Mouse (Mus musculus) embryo, embryonic 10.5 days (tissue): ENCODE data around the gene Krtap17-1.

Experiments
- DNase-seq: peaks from one replicate; pipeline ENCODE4 v3.0.0-alpha.2; 2015; ENCODE audit warnings: low spot score

Krtap17-1 gene

DNA sequence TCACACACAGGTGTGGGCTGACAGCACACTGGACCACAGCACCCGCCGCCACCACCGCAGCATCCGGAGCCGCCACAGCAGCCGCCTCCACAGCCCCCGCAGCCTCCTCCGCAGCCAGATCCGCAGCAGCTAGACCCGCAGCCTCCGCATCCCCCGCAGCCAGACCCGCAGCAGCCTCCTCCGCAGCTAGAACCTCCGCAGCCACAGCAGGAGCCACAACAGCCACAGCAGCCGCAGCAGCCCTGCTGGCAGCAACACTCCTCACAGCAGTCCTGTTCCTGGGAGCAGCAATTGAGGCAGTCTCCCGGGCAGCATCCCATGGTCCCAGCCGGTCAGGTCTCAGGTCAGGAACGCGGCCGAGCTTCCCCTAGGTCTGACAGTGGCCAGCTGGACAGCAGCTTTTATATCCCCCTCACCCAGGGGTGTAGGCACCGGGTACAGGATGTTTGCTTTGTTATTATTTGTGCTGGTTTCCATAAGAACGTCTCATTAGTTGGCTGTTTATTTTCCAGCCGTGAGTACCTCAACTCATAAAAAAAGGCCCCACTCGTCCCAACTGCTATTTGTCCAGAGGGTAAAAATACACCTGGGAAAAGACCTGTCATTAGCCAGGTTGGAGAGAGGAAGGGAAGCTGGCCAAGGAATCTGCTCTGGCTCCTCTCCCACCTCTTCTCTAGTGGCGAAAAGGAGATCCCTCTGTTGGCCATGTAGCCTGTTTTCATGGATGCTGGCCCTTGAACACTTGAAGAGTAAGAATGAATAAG, at the start of gene Krtap17-1:
TSS of gene Krtap17-1 (minus strand) at position 375 of the 764 bp plus-strand sequence.
- DNase-seq = no peak

DNA sequence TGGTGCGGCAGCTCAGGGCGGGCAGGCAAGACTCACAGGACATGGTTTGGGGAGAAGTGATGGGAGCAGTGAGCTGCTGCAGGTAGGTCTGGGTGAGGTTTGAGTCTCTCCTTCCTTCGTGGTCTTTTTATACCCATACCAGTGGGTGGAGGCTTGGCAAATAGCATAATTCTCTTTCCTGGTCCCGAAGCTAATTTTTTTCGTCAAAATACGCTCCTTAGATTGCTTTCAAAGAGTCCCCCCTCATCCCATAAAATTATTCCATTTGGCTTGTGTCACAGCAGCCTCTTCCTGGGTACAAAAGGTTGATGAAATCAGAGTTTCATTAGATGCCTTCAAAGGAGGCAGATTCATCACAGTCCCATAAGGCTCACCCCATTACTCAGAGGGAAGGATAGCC, 47.7 kb upstream of the Krtap17-1 start, which contains the start of gene Krt34:
TSS of gene Krt34 (minus strand) at position 101 of the 400 bp plus-strand sequence.
- DNase-seq = no peak

- DNase-seq = no peak
Measured at GRCm38 (mm10) chr11:100029768-100030167, 36.0 kb upstream of the Krtap17-1 start, which contains the start of gene Krt33b. Gene Krt33b (minus strand): TSS chr11:100029868.

- DNase-seq = no peak
Measured at GRCm38 (mm10) chr11:100021438-100021837, 27.6 kb upstream of the Krtap17-1 start.

- DNase-seq = no peak
Measured at GRCm38 (mm10) chr11:100019466-100019865, 25.7 kb upstream of the Krtap17-1 start.

DNA sequence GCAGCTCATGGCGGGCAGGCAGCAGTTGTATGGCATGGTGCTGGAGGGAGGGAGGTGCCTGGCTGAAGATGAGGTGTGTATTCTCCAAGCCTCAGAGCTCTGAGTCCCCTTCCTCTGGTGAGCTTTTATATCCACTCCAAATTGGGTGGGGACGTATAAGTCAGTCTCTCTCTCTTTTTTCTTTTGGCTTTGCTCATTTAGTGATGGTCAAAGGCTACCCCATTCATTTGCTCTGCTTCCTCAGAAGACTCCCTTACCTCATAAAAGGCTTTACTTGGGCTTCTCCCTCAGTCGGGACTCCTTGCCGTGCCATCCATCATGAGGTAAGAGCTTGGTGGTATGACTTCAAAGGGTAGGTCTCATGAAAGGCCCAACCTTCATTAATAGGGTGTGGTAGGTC, 22.3 kb upstream of the Krtap17-1 start, which contains the start of gene Krt33a:
TSS of gene Krt33a (minus strand) at position 101 of the 400 bp plus-strand sequence.
- DNase-seq = no peak

DNA sequence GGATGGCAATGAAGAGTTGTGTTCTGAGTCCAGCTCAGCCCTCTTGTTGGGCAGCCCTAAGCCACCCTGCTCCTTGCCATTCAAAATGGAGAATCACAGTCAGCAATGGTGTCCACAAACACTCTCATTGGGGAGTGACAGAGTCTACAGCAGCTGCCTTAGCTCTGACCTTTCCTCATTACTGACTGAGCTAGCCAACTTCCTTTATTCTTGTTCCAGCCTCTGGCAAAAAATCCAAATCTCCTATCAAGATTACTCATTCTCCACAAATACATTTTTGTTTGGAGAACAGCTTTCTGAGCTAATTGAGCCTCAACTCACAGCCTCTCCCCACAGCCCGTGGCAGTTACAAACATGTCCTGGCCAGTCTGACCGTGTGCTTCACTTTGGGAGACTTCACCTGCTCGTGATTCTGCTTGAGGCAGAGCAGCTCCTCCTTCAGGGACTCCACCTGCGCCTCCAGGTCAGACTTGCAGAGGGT, 19.9 kb upstream of the Krtap17-1 start:
- no peak for DNase-seq

- DNase-seq = no peak
Measured at GRCm38 (mm10) chr11:100010682-100011081, 16.9 kb upstream of the Krtap17-1 start.

DNA sequence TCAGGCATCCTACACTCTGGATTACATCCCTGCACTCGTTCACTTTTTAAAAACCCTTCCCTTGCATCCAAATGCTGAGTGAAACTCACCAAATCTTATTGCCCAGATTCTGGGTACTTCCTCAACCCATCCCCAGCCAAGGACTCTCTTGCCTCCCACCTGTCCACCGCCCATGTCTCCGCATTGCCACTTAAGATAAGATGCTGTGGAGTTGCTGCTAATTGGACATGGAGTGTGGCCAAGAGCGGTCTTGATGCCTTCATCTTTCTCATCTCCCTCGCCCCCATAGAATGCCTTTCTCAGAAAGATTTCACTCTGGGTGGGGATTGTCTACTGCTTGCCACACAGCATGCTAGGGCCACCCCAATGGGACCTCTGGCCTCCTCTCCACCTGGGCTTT, 14.5 kb upstream of the Krtap17-1 start:
- no peak for DNase-seq

- no peak for DNase-seq
Measured at GRCm38 (mm10) chr11:100006624-100007023, 12.8 kb upstream of the Krtap17-1 start.

GRCm38 (mm10) chr11:100005905-100006304, 12.1 kb upstream of the Krtap17-1 start:
- no peak for DNase-seq

GRCm38 (mm10) chr11:100004846-100005245, 11.1 kb upstream of the Krtap17-1 start:
- DNase-seq = peak; percentile 72

DNA sequence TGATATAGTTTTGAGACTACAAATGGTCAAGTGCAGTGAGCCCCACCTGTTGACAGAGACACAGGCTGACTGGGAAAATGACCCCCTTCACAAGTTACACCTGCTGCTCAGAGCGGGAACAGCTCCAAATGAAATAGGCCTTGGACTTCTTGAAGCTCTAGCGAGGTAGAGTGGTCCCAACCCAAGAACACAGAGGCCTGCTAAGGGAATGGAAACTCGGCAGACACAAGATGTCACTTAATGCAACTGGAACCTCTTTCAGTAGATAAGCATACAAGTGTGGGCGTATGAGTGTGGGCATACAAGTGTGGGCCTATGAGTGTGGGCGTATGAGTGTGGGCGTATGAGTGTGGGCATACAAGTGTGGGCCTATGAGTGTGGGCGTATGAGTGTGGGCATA, 5.3 kb upstream of the Krtap17-1 start:
- no peak for DNase-seq

DNA sequence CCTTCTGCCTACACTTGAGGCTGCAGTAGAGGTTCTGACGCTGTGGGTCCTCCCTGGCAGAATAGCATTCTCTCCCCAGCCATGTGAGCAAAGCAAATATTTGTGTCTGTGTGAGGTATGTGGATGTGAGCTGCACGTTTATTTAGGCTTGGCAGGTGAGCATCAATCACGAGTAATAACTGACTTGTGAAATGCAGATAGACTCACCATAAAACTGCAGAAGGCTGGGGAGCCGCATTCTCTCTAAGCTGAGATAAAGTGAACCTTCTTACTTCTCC, 529 bp upstream of the Krtap17-1 start:
- no peak for DNase-seq

- DNase-seq = no peak
Measured at GRCm38 (mm10) chr11:99990571-99990970, 3.2 kb downstream of the Krtap17-1 start.

DNA sequence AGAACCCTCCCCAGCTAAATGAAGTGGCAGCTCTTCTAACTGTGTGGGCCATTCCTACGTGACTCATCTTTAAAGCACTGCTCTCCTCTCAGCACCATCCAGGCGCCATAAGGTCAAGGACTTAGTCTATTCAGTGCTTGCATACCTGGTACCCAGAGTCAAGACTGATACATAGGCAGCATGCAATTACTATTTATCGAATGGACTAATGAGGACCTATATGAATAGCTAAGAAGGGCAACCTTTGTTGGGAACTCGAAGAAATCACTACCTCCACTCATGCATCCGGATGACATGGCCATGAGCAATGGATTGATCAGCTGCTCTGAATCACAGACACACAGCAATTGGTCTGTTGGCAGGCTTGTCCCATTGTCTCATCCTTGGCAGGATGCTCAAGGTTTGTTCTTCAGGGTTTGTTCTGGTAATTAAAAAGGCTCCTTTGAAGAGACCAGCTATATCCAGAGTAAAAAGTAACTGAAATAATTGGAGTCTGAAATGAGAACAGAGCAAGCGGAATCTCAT, 3.9 kb downstream of the Krtap17-1 start:
- no peak for DNase-seq

DNA sequence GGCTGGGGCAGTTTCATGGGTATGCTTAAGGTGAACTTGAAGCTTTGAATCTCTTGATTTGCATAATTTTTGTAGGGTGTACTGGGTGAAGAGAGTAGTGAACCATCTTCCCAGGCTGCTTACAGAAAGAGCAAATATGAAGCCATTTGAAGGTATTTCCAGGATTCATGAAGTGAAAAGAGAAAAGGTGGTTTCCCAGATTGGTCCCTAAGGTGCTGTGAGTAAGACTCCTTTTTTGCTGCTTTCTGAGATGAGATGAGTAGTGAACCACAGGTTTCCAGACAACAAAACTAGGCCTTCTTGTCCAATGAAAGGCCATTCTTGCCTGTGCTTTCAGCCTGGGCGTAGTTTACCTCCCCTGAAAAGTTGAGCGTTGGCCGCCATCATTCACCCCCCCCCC, 5.3 kb downstream of the Krtap17-1 start:
- no peak for DNase-seq

GRCm38 (mm10) chr11:99986180-99986647, 7.6 kb downstream of the Krtap17-1 start, which contains the start of gene Krtap16-1:
Gene Krtap16-1 (minus strand): TSS chr11:99986597.
- DNase-seq = no peak

DNA sequence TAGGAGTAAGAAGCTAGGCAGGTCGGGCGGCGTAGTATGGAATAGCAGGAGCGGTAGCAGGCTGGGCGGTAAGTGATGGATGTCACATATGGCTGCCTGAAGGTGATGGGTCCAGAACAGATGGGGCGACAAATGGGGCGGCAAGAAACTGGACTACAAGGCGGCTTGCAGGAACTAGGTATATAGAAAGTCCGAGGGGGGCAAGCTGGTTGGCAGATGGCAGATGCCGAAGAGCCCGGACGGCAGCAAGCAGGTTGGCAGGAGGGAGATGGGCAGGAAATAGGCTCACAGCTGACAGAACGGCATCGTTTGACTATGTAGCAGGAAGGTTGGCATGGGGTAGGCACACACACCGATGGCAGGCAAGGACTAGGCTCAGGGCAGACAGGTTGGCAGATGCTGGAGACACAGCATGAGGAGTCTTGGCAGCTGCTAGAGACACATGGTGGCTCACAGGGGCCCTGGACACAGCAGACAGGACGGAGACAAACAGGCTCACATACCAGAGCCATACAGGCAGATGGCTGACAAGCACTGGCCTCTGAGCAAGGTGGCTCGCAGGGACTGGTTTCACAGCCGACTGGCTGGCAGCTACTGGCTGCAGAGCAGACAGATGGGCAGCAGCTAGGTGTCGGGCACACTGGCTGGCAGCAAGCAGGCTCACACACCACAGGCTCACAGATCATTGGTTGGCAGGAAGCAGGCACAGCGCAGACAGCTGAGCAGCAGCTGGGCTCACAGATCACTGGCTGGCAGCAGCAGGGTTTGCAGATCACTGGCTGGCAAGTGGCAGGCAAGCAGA, 8.3 kb downstream of the Krtap17-1 start:
- no peak for DNase-seq

DNA sequence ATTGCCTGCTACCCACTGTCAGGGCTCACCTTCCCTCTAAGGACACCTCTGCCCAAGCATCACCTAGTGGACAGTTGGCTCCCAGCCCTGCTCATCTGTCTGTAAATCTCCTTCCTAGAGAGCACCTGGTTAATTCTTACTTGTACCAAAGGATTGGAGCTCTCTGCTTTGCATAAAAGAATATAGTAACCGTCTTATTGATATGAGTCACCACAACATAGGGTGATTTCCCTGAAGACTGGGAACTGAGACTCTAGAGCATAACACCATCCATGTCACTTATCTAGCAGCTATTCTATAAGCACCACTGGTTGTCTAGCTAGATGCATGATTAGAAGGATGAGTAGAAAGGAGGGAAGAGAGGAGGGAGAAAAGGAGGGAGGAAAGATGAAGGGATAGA, 10.4 kb downstream of the Krtap17-1 start:
- DNase-seq = no peak

GRCm38 (mm10) chr11:99982731-99983130, 11.1 kb downstream of the Krtap17-1 start:
- no peak for DNase-seq

DNA sequence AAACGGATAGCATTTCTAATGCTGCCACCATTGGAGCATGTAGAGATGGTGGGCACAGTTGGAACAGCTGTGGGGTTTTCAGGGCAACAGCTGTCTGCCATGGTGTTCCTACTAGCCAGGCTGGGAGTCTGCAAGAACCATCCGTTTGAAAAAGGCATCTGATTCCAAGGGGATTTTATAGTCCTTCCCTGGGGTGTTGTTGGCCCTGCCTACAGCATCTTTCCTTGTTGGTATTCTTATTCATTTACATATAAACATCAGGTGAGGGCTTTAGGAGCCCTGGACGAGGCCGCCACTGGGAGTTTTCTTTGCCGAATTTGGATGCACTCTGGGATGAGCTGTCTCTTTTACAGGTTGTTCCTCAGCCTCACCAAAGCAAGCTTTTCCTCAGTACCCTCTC, 14.8 kb downstream of the Krtap17-1 start, which contains the start of gene Krtap29-1:
TSS of gene Krtap29-1 (minus strand) at position 101 of the 400 bp plus-strand sequence.
- no peak for DNase-seq
